Mouse (Mus musculus): ENCODE measurements around the gene Ldlr. TPM values are rescaled to one million over a fixed set of nuclear protein-coding genes. Genes with fewer than 3 reads are reported as not detected.

Ldlr gene
- polyA plus RNA-seq, 1 experiment from 2014 or later: 76.7 TPM

GRCm38 (mm10) chr9:21748491-21748890 is 25.2 kb downstream of the Ldlr start:
- H3K4me2 ChIP-seq (replicated peaks): no peak overlapping the region
- H3K36me3 ChIP-seq: peaks cover 47% of the 10 kb centered on the region
- no peak overlapping the region for H3K4me3 ChIP-seq (replicated peaks)
- whole genome bisulfite sequencing: 82% methylated on average over 10 of the region's 10 CpGs
- ATAC-seq: no peak
- H3K9ac ChIP-seq: no peak overlapping the region
- peaks cover 13% of the 10 kb centered on the region for H3K4me1 ChIP-seq (replicated peaks)
- H3K27me3 ChIP-seq (replicated peaks): no peaks in the 10 kb centered on the region
- no peaks in the 10 kb centered on the region for H3K9me3 ChIP-seq
- H3K27ac ChIP-seq: no peak overlapping the region

DNA sequence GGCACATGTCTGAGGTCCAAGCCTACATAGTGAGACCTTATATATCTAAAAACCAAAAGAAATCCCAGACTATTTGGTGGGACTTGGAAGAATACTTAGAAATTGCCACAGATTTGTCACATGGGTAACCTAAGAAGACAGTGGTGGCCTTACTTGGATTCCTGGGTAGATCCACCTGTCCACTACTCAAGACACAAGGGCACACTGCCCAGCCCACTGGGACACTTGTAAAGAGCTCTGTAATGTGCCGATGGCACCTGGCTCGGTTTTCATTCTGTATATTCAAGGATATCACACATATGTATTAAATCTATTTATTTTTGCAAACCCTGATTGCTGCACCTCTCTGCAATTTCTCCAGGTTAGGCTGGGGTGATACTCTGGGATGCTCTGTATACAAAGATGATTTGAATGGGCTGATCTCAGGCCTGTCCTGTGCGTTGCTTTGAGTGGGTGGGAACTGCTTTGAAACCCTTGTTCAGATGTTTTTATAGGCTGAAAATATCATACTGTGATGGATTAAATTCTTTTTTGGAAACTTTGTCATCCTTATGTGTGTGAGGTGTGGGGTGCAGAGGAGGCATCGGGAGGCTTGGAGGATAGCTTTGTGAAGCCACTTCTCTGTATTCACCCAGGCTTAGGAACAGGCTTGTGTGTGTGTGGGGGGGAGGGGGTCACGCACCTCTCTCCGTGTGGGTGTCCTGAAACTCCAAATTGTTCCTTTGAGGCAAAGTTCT is 26.3 kb downstream of the Ldlr start:
- Histone ChIP-seq H3K4me1 (replicated peaks) (peaks cover 21% of the 10 kb centered on the region), H3K9ac (no peak overlapping the region), H3K27ac (no peak overlapping the region), H3K36me3 (peaks cover 36% of the 10 kb centered on the region), H3K4me2 (replicated peaks) (no peak overlapping the region), H3K4me3 (replicated peaks) (no peak overlapping the region), H3K9me3 (no peaks in the 10 kb centered on the region), H3K27me3 (replicated peaks) (no peaks in the 10 kb centered on the region)
- WGBS: 84% methylated on average over 6 of the region's 6 CpGs
- no peak for ATAC-seq

- ATAC-seq: no peak
- H3K36me3 ChIP-seq: peaks cover 35% of the 10 kb centered on the region
Measured at GRCm38 (mm10) chr9:21750370-21750769, 27.1 kb downstream of the Ldlr start.

DNA sequence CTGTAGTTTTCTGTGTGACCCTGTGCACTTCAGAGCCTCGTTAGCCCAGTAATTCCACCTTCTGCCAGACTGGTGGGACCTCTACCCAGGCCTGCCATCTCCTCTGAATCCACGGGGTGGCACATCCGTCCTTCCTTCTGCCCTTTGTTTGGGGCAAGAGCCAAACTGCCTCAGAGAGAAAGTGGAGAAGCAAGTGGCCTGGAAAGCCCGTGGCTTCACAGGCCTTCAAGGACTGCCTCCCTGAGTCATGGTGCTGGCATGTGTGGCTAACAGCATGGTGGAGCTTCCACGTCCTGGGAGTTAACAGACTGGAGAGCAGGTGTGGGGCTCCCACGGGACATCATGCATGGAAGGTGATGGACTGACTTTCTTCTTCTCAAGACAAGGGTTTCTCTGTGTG is 28.1 kb downstream of the Ldlr start:
- H3K36me3 ChIP-seq: peaks cover 25% of the 10 kb centered on the region
- no peaks in the 10 kb centered on the region for H3K9me3 ChIP-seq
- H3K4me2 ChIP-seq (replicated peaks): no peak overlapping the region
- no peaks in the 10 kb centered on the region for H3K27me3 ChIP-seq (replicated peaks)
- no peak overlapping the region for H3K9ac ChIP-seq
- peak overlapping the region; percentile 82 for H3K27ac ChIP-seq
- H3K4me1 ChIP-seq (replicated peaks): peaks cover 23% of the 10 kb centered on the region
- H3K4me3 ChIP-seq (replicated peaks): no peak overlapping the region
- WGBS: 69% methylated on average over 6 of the region's 6 CpGs
- no peak for ATAC-seq

More at GRCm38 (mm10) chr9:21750370-21750769, 27.1 kb downstream of the Ldlr start:
- Histone ChIP-seq H3K27me3 (replicated peaks) (no peaks in the 10 kb centered on the region), H3K4me2 (replicated peaks) (no peak overlapping the region), H3K9ac (no peak overlapping the region), H3K27ac (no peak overlapping the region), H3K4me3 (replicated peaks) (no peak overlapping the region), H3K9me3 (no peaks in the 10 kb centered on the region), H3K4me1 (replicated peaks) (peaks cover 23% of the 10 kb centered on the region)
- WGBS: 83% methylated on average over 3 of the region's 3 CpGs

DNA sequence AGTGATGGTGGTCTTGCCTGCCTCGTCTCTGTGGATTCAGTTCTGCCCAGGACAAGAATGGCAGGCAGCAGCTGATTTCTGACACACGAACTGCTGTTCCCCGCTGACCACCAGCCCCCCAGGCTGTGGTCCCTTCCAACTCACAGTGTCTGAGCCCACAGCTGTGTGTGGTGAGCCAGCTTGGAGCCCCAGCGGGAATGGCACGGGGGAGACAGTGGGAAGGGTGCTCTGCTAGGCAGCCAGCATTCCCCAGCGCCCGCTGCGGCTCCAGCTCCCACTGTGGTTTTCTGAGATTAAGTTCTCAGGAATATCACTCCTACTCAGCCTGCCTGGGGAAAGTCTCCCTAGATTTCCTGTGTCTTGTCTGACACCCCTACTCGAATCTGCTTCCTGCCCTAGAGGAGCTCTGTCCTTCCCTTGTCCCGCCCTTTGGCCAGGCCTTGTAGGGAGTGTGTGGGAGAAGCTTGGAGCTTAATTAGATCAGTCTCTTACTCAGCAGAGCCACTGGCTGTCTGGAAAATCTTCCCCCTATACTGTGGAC is 29.0 kb downstream of the Ldlr start:
- ATAC-seq: peak; percentile 61
- 34% methylated on average over 10 of the region's 10 CpGs for WGBS

GRCm38 (mm10) chr9:21754003-21754402 is 30.7 kb downstream of the Ldlr start:
- H3K9ac ChIP-seq: peak overlapping the region; percentile 15; the same call in 1 of the 2 replicates
- 69% methylated on average over 2 of the region's 2 CpGs for WGBS
- H3K4me2 ChIP-seq (replicated peaks): no peak overlapping the region
- ATAC-seq: peak; percentile 48; the same call in 1 of the 2 replicates
- H3K36me3 ChIP-seq: peaks cover 14% of the 10 kb centered on the region
- peaks cover 30% of the 10 kb centered on the region for H3K4me1 ChIP-seq (replicated peaks)
- H3K27me3 ChIP-seq (replicated peaks): no peaks in the 10 kb centered on the region
- peak overlapping the region; percentile 55 for H3K27ac ChIP-seq
- no peaks in the 10 kb centered on the region for H3K9me3 ChIP-seq
- H3K4me3 ChIP-seq (replicated peaks): no peak overlapping the region

More for the DNA sequence above, 29.0 kb downstream of the Ldlr start:
- Histone ChIP-seq H3K27ac (peak overlapping the region; percentile 82), H3K9ac (peak overlapping the region; percentile 14; the same call in 1 of the 2 replicates), H3K27me3 (replicated peaks) (no peaks in the 10 kb centered on the region), H3K4me3 (replicated peaks) (no peak overlapping the region), H3K4me2 (replicated peaks) (no peak overlapping the region), H3K9me3 (no peaks in the 10 kb centered on the region), H3K36me3 (peaks cover 20% of the 10 kb centered on the region), H3K4me1 (replicated peaks) (peaks cover 23% of the 10 kb centered on the region)

DNA sequence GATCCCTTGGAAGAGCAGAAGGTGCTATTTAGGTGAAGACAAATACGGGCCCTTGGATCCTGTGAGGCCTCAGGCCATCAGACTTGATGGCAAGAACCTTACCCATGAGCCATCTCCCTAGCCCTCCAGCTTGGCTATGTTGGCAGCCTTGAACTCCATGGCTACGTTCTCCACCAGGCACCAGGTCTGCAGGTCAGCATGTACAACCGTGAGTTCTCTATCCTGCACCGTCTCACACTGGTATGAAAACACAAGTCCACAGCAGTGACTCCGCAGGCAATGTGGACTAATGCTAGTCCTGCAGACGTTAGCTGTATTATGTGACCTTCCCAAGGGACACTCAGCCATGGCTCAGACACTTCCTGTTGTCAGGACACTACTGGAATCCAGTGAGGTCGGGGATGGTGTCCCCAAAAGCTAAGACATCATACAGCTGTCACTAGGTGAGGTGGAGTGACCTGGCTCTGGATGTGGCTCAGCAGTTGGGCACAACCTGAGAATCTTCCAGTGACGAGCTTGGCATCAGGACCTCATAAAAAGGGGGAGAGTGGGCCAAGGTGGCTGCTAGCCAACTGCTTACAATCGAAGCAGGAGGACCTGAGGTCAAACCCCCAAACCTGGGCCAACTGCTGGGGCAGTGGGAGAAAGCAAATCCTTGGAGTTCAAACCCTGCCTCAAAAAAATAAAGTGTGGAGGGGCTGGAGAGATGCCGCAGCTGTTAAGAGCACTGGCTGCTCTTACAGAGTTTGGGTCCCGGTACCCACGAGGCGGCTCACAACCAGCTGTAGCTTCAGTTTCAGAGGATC is 31.4 kb downstream of the Ldlr start:
- no peak for ATAC-seq
- no peak overlapping the region for H3K4me3 ChIP-seq (replicated peaks)
- no peaks in the 10 kb centered on the region for H3K9me3 ChIP-seq
- 0 out of 2 replicates have a peak overlapping the region, but pooled peaks have one; percentile 55 for H3K27ac ChIP-seq
- peaks cover 10% of the 10 kb centered on the region; the same call in 1 of the 2 replicates for H3K36me3 ChIP-seq
- H3K4me2 ChIP-seq (replicated peaks): no peak overlapping the region
- H3K27me3 ChIP-seq (replicated peaks): no peaks in the 10 kb centered on the region
- peaks cover 33% of the 10 kb centered on the region for H3K4me1 ChIP-seq (replicated peaks)
- 79% methylated on average over 13 of the region's 13 CpGs for WGBS
- H3K9ac ChIP-seq: no peak overlapping the region

DNA sequence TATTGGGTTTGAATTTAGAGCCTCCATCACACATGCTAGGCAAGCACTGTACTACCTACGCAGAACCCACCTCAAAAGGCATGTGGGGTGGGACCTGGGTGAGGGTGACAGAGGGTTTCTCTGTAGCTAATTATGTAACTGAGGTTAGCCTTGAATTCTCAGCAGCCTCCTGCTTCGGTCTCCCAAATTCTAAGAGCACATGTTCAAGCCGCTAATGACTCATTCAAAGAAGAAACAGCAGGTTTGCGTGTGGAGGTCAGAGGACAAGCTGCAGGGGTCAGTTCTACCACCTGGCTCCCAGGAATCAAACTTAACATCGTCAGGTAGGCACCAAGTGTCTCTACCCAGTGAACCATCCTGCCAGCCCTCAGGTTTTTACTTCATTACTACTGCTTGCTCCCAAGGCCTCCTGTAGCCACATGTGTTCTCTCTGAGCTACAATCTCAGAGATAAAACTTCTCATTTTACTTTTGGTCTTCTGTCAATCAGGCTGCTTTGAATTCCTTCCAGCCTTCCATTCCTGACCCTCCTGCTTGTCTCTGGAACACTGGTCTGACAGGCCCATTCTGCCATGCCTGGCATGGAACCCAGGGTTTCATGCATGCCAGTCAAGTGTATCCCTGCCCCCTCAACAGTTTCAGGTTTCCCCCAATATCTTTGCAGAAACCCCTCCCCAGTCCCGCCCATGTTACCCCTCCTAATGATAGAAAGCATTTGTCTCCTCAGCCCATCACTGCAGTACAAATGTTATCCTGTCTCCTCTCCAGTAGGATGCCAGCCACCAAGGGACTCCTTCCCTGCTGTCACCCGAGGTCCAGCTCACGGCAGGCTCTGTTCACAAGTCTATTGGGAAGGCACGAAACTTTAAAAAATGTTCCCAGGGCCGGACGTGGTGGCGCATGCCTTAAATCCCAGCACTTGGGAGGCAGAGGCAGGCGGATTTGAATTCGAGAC is 35.6 kb downstream of the Ldlr start:
- Histone ChIP-seq H3K27me3 (replicated peaks) (no peaks in the 10 kb centered on the region), H3K36me3 (peaks cover 4% of the 10 kb centered on the region; the same call in 1 of the 2 replicates), H3K27ac (no peak overlapping the region), H3K4me1 (replicated peaks) (peaks cover 22% of the 10 kb centered on the region), H3K4me3 (replicated peaks) (peak overlapping the region; percentile 90), H3K9ac (peak overlapping the region; percentile 95), H3K9me3 (no peaks in the 10 kb centered on the region), H3K4me2 (replicated peaks) (peak overlapping the region; percentile 76)
- no peak for ATAC-seq
- 55% methylated on average over 14 of the region's 14 CpGs for WGBS

- peak overlapping the region; percentile 76 for H3K4me2 ChIP-seq (replicated peaks)
- 0% methylated on average over 20 of the region's 20 CpGs for WGBS
- no peaks in the 10 kb centered on the region for H3K9me3 ChIP-seq
- peaks cover 4% of the 10 kb centered on the region; the same call in 1 of the 2 replicates for H3K36me3 ChIP-seq
- H3K4me3 ChIP-seq (replicated peaks): peak overlapping the region; percentile 90
- peak overlapping the region; percentile 71 for H3K27ac ChIP-seq
- H3K27me3 ChIP-seq (replicated peaks): no peaks in the 10 kb centered on the region
- ATAC-seq: no peak; the same call in none of the 2 replicates
- peak overlapping the region; percentile 95 for H3K9ac ChIP-seq
- H3K4me1 ChIP-seq (replicated peaks): peaks cover 13% of the 10 kb centered on the region
Measured at GRCm38 (mm10) chr9:21759718-21760117, 36.4 kb downstream of the Ldlr start.

DNA sequence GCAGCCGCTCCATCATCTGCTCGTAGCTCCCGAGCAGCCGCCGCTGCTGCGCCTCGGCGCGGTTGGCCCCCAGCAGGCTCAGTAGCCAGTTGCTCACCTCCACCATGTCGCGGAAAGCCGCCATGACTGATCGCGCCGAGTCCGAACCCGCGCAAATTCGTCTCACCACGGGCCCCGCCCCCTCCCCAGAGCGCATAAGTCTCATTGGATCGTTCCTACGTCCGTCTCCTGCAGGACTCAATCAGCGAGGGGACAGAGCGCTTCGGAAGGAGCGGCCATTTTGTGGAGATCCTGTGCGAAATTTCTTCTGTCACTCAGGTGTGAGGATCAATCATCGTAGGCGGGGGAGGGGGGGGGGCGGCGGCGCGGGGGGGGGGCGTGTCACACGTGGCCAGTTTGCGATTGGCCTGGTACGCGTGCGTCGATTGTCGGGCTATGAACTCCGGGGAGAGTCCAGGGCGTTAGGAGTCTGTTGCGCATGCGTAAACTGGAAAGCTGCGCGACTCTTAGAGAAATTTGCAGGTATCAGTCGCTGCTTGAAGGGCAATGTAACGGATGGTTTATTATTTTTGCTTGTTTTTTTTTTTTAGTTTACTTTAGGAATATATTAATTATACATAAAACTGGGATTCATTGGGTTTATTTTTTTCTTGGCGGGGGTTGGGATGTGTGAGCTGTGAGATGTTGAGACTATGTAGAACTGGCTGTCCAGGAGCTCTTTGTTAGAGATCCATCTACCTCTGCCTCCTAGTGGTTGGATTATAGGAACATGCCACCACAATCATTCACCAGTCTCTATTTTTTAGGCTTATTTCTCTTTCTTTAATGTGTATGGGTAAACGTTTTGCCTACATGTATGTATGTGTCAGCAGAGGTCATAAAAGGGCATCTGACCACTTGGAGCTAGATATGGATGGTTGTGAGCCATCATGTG is 37.1 kb downstream of the Ldlr start, which contains the start of gene Spc24:
Gene Spc24 (minus strand): TSS at position 149 of the 934 bp plus-strand sequence.
- peak; percentile 95 for ATAC-seq
- Histone ChIP-seq H3K9me3 (no peaks in the 10 kb centered on the region), H3K4me3 (replicated peaks) (peak within 1 kb of the TSS; percentile 90), H3K27ac (peak within 1 kb of the TSS; percentile 71), H3K9ac (peak within 1 kb of the TSS; percentile 95), H3K27me3 (replicated peaks) (no peaks in the 10 kb centered on the region), H3K4me2 (replicated peaks) (peak within 1 kb of the TSS; percentile 76), H3K4me1 (replicated peaks) (peaks cover 13% of the 10 kb centered on the region), H3K36me3 (peaks cover 4% of the 10 kb centered on the region; the same call in 1 of the 2 replicates)
- under 1% methylated on average over 48 of the region's 54 CpGs for WGBS

Data from intestine, embryonic 15.5 days (tissue).